Mouse (Mus musculus) embryonic facial prominence, embryonic 14.5 days (tissue): Measurements from ENCODE around the gene Hsd17b3. TPM values are rescaled to one million over a fixed set of nuclear protein-coding genes. Genes with fewer than 3 reads are reported as not detected.

ENCODE experiments used
- ATAC-seq: fragments of 200-750 bp; cut with Nextera tagmentation; 2 replicates; pipeline ENCODE4 v1.8.0; 2017; ENCODE audit warnings: low read depth, moderate number of reproducible peaks, moderate TSS enrichment
- DNase-seq: peaks from one replicate; pipeline ENCODE4 v3.0.0-alpha.2; 2015; ENCODE audit warnings: low spot score
- H3K27ac ChIP-seq: fragments of 300-500 bp; sonication (generic); replicated peaks from 2 replicates; pipeline ENCODE4 v1.5.1; 2014; ENCODE audit warnings: low read depth, mild to moderate bottlenecking, low read length, moderate library complexity
- H3K27me3 ChIP-seq: fragments of 300-500 bp; sonication (generic); replicated peaks from 2 replicates; pipeline ENCODE4 v1.6.1; 2014; ENCODE audit warnings: low read length; ENCODE audit not compliant: control insufficient read depth, insufficient read depth
- H3K36me3 ChIP-seq: fragments of 300-500 bp; sonication (generic); 2 replicates; pipeline ENCODE4 v1.6.1; 2014; ENCODE audit warnings: low read length, mixed read lengths; ENCODE audit not compliant: control insufficient read depth, insufficient read depth
- H3K4me1 ChIP-seq: fragments of 300-500 bp; sonication (generic); 2 replicates; pipeline ENCODE4 v1.6.1; 2014; ENCODE audit warnings: antibody characterized with exemption, low read length; ENCODE audit not compliant: control insufficient read depth, insufficient read depth
- H3K4me2 ChIP-seq: fragments of 300-500 bp; sonication (generic); 2 replicates; pipeline ENCODE4 v1.6.1; 2014; ENCODE audit warnings: low read depth, mild to moderate bottlenecking, low read length, moderate library complexity, mixed read lengths
- H3K4me3 ChIP-seq: fragments of 300-500 bp; sonication (generic); 2 replicates; pipeline ENCODE4 v1.5.1; 2014; ENCODE audit warnings: low read depth, mild to moderate bottlenecking, low read length
- H3K9ac ChIP-seq: fragments of 300-500 bp; sonication (generic); 2 replicates; pipeline ENCODE4 v1.6.1; 2014; ENCODE audit warnings: low read depth, mild to moderate bottlenecking, low read length, moderate library complexity, mixed read lengths
- H3K9me3 ChIP-seq: fragments of 300-500 bp; sonication (generic); 2 replicates; pipeline ENCODE4 v1.6.1; 2016; ENCODE audit warnings: low read length; ENCODE audit not compliant: control insufficient read depth
- WGBS: fragments of 180-500 bp; shearing (Covaris S2); extraction: QIAGEN DNeasy Blood & Tissue Kit; methylation state at CpG from one replicate; pipeline ENCODE4 v1.1.7; 2014; 5-methylcytosine and 5-hydroxymethylcytosine counted together
- polyA plus RNA-seq: library from polyadenylated mRNA; unstranded; fragments of >200 nt; fragmentation: Nextera tagmentation; extraction: Ambion mirVana; gene quantifications from 2 replicates; pipeline ENCODE4 v1.2.1, GENCODE M21; 2014

Hsd17b3 gene
- polyA plus RNA-seq = not detected in 2 replicates

DNA sequence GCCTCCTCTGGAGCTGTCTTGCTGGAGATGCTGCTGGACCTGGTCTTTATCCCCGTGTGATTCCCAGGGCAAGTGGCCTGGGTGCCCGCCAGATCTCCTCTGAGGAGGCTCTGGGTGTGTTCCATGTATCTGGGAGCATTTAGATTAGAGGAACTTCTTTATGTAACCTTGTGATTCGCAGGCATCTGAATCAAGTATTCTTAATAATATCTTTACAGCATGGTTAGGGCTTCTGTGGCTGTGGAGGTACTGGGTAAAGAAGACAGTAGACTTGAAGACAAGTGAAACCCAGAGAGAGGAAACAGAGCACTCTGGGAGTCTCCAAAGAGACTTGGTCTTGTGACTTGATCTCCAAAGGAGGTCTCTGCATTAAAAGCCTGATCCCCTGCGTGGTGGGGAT lies at the start of gene Hsd17b3:
Gene Hsd17b3, minus strand, starts transcription at position 101 of the 400 bp plus-strand sequence.
- ATAC-seq = no peak
- WGBS = 83% methylated on average over 4 of the region's 4 CpGs
- Histone ChIP-seq H3K4me2 (no peak within 1 kb of the TSS), H3K9me3 (no peaks in the 10 kb centered on the region), H3K4me1 (no peaks in the 10 kb centered on the region), H3K4me3 (no peak within 1 kb of the TSS), H3K27ac (no peak within 1 kb of the TSS), H3K9ac (no peak within 1 kb of the TSS), H3K36me3 (no peaks in the 10 kb centered on the region), H3K27me3 (no peaks in the 10 kb centered on the region)
- no peak for DNase-seq

DNA sequence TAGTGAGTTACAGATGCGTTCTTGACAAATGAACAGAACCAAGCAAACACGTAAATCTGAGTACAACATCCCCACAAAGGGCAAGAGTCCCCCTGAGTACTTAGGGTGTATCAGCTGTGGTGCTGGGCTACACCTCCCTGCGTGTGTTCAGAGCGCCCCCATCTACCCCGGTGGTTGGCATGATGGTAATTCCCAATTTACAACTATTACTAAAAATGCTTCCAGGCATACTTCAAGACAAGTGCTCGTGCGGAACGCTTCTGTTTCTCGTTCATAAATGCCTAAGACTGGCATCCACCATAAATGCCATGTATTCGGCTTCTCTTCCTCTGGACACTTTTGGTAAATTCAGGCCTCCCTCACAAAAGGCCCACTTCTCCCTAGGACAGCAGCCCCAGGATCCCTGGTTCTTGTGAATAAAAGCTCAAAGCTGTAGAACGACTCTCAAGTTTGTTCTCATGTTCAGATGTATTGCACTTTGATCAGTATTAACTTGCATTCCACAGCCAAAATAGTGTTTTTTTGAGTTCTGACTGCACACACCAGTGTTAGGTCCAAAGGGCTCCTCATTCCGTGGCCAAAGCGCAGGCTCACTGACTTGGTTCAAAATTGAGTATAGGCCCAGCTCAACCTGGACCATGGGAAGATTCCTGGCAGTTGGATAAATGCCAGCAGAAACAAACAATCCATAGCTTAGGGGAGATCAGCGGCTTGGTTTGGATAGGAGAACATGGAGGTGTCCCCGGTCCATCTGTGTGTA lies 40.8 kb upstream of the Hsd17b3 start:
- Histone ChIP-seq H3K4me1 (peaks cover 2% of the 10 kb centered on the region; the same call in 1 of the 2 replicates), H3K36me3 (peaks cover 18% of the 10 kb centered on the region), H3K4me3 (peak overlapping the region; percentile 62), H3K9me3 (no peaks in the 10 kb centered on the region), H3K4me2 (peak overlapping the region; percentile 72), H3K27ac (peak overlapping the region; percentile 42; the same call in 1 of the 2 replicates), H3K27me3 (no peaks in the 10 kb centered on the region), H3K9ac (peak overlapping the region; percentile 73)
- ATAC-seq = peak; percentile 75
- 34% methylated on average over 15 of the region's 15 CpGs for WGBS
- peak; percentile 77 for DNase-seq

DNA sequence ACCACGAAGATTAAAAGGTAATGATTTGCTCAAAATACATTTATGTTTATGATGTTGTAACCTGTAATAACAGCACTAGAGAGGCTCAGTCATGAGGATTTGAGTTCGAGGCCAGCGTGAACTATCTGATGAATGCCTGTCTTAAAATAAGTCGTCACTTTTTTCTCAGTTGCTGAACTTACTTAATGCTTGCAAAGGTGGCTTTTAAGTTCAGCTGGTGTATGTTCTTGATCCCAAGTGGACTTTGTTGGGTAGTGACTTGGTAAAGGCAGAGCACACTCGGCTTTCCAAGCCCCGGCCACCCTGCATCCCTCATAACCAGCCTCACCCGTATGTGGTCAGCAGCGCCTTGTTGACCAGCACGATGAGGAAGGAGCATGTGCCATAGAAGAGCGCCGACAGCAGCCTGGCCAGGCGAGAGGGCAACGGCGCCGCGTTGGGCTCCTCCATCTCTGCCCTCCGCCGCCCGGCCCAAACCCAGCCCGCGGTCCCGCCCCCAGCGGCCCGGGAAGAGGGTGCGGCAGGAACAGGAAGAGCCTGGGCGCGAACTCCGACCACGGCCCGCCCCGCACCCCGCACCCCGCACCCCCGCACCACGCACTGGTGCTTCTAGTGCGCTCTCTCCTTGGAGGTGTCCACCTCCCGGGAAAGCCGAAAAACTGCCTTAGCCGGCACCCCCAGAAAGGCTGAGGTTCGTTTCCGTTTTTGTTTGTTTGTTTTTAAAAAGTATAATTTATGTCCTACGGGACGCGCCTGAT lies 40.0 kb upstream of the Hsd17b3 start, which contains the start of gene Slc35d2:
Gene Slc35d2, minus strand, starts transcription at position 511 of the 758 bp plus-strand sequence.
- Histone ChIP-seq H3K9me3 (no peaks in the 10 kb centered on the region), H3K4me3 (peak within 1 kb of the TSS; percentile 62), H3K4me1 (peaks cover 2% of the 10 kb centered on the region; the same call in 1 of the 2 replicates), H3K27ac (peak within 1 kb of the TSS; percentile 42; the same call in 1 of the 2 replicates), H3K36me3 (peaks cover 12% of the 10 kb centered on the region), H3K27me3 (no peaks in the 10 kb centered on the region), H3K9ac (peak within 1 kb of the TSS; percentile 73), H3K4me2 (peak within 1 kb of the TSS; percentile 72)
- DNase-seq = no peak
- whole genome bisulfite sequencing = 7% methylated on average over 43 of the region's 44 CpGs
- ATAC-seq = peak; percentile 82

DNA sequence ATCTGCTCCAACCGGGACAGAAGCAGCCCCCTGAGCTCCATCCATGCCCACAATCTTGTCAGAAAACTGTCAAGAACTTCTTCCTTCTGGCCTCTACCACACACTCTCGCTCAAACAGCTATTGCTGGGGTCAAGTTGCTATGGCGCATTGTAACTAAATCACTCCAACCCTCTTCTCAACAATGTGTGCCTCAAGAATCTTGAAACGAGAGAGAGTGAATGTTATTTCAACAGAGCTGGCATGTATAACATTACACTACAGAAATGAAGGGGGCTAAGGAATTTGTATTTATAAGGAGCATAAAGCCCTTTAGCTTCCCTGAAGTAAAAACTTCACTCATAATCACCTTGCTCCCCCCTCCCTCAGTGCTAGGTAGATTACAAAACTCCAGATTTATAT lies 37.3 kb upstream of the Hsd17b3 start:
- H3K4me3 ChIP-seq = no peak overlapping the region
- DNase-seq (no peak), ATAC-seq (peak; percentile 46; the same call in 1 of the 2 replicates)
- H3K27ac ChIP-seq = no peak overlapping the region
- peaks cover 7% of the 10 kb centered on the region; the same call in 1 of the 2 replicates for H3K9me3 ChIP-seq
- H3K4me2 ChIP-seq = no peak overlapping the region
- H3K4me1 ChIP-seq = peaks cover 2% of the 10 kb centered on the region; the same call in 1 of the 2 replicates
- no peaks in the 10 kb centered on the region for H3K27me3 ChIP-seq
- no peak overlapping the region for H3K9ac ChIP-seq
- H3K36me3 ChIP-seq = no peaks in the 10 kb centered on the region
- WGBS = 50% methylated on average over 4 of the region's 4 CpGs

DNA sequence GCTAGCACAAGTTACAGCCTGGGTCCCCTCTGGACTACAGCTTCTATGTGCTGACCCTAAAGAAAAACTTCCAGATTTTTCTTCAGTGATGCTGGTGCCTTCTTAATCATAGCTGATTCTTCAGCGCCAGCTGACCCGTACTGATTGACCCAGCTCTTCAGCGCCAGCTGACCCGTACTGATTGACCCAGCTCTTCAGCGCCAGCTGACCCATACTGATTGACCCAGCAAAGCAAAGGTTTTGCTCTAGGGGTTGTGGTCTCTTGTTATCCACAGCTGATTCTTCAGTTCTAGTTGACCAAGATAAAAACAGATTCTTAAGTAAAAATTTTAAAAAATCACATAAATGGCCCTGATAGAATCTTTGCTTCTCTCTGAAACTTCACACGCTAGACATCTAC lies 35.9 kb upstream of the Hsd17b3 start:
- no peak overlapping the region for H3K27ac ChIP-seq
- WGBS = 91% methylated on average over 6 of the region's 6 CpGs
- H3K4me1 ChIP-seq = peaks cover 2% of the 10 kb centered on the region; the same call in 1 of the 2 replicates
- ATAC-seq (no peak), DNase-seq (no peak)
- no peaks in the 10 kb centered on the region for H3K27me3 ChIP-seq
- no peak overlapping the region for H3K9ac ChIP-seq
- no peak overlapping the region for H3K4me3 ChIP-seq
- H3K9me3 ChIP-seq = peaks cover 7% of the 10 kb centered on the region; the same call in 1 of the 2 replicates
- no peaks in the 10 kb centered on the region for H3K36me3 ChIP-seq
- H3K4me2 ChIP-seq = no peak overlapping the region

DNA sequence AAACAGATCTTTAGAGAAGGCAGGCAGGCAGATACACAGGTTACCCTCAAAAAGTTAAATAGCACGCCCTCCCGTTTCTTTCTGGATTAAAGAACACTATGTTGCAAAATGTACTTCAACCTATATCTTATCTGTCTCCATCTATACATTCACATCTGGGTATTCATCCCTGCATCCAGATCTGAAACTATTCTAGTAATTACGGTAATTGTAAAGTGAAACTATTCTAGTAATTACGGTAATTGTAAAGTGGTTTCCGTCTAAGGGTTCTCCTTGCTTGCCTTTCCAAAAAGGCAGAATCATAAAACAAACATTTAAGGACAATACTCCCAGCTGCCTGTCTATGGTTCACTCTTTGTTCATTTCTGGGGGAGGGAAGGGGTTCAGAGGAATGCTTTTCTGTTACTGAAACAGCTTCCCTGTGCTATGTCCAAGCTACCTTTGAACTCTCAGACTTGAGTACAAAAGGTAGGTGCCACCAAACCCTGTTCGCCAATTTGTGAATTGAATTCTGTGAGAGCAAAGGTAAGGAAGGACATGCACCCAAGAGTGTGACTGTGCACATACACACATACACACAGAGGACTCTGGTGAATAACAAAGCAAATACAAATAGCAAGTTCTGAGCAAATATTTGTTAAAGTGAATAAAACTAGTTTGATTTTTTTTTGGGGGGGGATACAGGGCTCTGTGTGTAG lies 34.6 kb upstream of the Hsd17b3 start:
- H3K4me1 ChIP-seq = peaks cover 2% of the 10 kb centered on the region; the same call in 1 of the 2 replicates
- no peak overlapping the region for H3K27ac ChIP-seq
- no peaks in the 10 kb centered on the region for H3K36me3 ChIP-seq
- H3K9ac ChIP-seq = no peak overlapping the region
- no peak overlapping the region for H3K4me2 ChIP-seq
- 39% methylated on average over 6 of the region's 6 CpGs for WGBS
- DNase-seq (no peak), ATAC-seq (no peak)
- H3K9me3 ChIP-seq = peaks cover 7% of the 10 kb centered on the region; the same call in 1 of the 2 replicates
- H3K4me3 ChIP-seq = no peak overlapping the region
- no peaks in the 10 kb centered on the region for H3K27me3 ChIP-seq

DNA sequence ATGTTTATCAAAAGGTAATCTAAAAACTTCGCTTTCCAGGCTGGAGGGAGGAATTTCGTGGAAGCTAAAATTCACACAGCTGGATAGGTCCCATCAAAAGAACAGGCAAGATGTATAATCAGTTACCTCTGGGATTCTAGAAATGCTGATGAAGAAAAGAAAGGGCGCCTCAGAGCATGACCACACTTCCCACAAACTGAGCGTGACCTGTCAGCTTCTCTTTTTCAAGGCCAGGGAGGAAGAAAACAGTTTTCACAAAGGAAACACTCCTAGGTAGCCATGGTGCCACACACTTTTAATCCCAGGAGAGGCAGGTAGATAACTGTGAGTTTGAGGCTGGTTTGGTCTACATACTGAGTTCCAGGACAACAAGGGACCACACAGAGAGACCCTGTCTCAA lies 31.7 kb upstream of the Hsd17b3 start:
- Histone ChIP-seq H3K4me3 (no peak overlapping the region), H3K9ac (no peak overlapping the region), H3K27me3 (no peaks in the 10 kb centered on the region), H3K4me2 (no peak overlapping the region), H3K27ac (no peak overlapping the region), H3K4me1 (no peaks in the 10 kb centered on the region), H3K36me3 (no peaks in the 10 kb centered on the region), H3K9me3 (peaks cover 7% of the 10 kb centered on the region; the same call in 1 of the 2 replicates)
- ATAC-seq (no peak), DNase-seq (no peak)
- WGBS = 46% methylated on average over 4 of the region's 4 CpGs

DNA sequence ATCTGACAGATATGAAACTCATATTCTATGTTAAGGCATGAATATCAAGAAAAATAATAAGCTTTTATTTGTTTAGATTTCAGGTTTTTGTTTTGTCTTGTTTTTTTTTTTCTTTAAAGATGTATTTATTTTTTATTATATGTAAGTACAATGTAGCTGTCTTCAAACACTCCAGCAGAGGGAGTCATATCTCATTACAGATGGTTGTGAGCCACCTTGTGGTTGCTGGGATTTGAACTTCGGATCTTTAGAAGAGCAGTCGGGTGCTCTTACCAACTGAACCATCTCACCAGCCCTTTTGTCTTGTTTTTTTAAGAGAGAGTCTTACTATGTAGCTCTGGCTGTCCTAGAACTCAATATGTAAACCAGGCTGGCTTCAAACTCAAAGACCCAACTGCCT lies 28.4 kb upstream of the Hsd17b3 start:
- Histone ChIP-seq H3K9me3 (no peaks in the 10 kb centered on the region), H3K36me3 (no peaks in the 10 kb centered on the region), H3K27me3 (no peaks in the 10 kb centered on the region), H3K27ac (no peak overlapping the region), H3K9ac (no peak overlapping the region), H3K4me3 (no peak overlapping the region), H3K4me2 (no peak overlapping the region), H3K4me1 (no peaks in the 10 kb centered on the region)
- WGBS = 54% methylated on average over 2 of the region's 2 CpGs
- DNase-seq (no peak), ATAC-seq (no peak)
